Mouse (Mus musculus) adrenal gland, adult (tissue): Measurements from ENCODE around the gene Gtf3c3.

Source experiments
- DNase-seq, 2 experiments: peaks; one replicate each; pipeline ENCODE4 v3.0.0; 2022 to 2023; ENCODE audit warnings: low spot score in 1 of 2; ENCODE audit not compliant: inconsistent age in 2 of 2

Gene Gtf3c3

GRCm38 (mm10) chr1:54438340-54439079 lies at the start of gene Gtf3c3:
Gene Gtf3c3 (minus strand): TSS chr1:54438971.
- DNase-seq, result peak; percentile 76 to 92

GRCm38 (mm10) chr1:54484744-54485420 lies 46.1 kb upstream of the Gtf3c3 start:
- no peak for DNase-seq

GRCm38 (mm10) chr1:54480491-54480890 lies 41.7 kb upstream of the Gtf3c3 start:
- DNase-seq, result no peak

- no peak for DNase-seq
Observed at GRCm38 (mm10) chr1:54468662-54469061, 29.9 kb upstream of the Gtf3c3 start.

- DNase-seq, result no peak
Observed at GRCm38 (mm10) chr1:54467366-54467765, 28.6 kb upstream of the Gtf3c3 start.

- DNase-seq, result no peak
Observed at GRCm38 (mm10) chr1:54452116-54452515, 13.3 kb upstream of the Gtf3c3 start.

- no peak for DNase-seq
Observed at GRCm38 (mm10) chr1:54448833-54449232, 10.1 kb upstream of the Gtf3c3 start.

- DNase-seq, result no peak
Observed at GRCm38 (mm10) chr1:54443641-54444040, 4.9 kb upstream of the Gtf3c3 start.

- DNase-seq, result no peak
Observed at GRCm38 (mm10) chr1:54439080-54439476, 307 bp upstream of the Gtf3c3 start.

GRCm38 (mm10) chr1:54422195-54422750 lies 16.5 kb downstream of the Gtf3c3 start:
- peak; percentile 34 to 84 for DNase-seq

GRCm38 (mm10) chr1:54421670-54422069 lies 17.1 kb downstream of the Gtf3c3 start:
- no peak for DNase-seq

- no peak for DNase-seq
Observed at GRCm38 (mm10) chr1:54402736-54403135, 36.0 kb downstream of the Gtf3c3 start.

- no peak for DNase-seq
Observed at GRCm38 (mm10) chr1:54384221-54384620, 54.5 kb downstream of the Gtf3c3 start.

GRCm38 (mm10) chr1:54380978-54381914 lies 57.5 kb downstream of the Gtf3c3 start:
- DNase-seq, result peak; percentile 32 to 86

- DNase-seq, result peak in 1 of 2 experiments; percentile 43
Observed at GRCm38 (mm10) chr1:54377506-54378051, 61.2 kb downstream of the Gtf3c3 start.

- no peak for DNase-seq
Observed at GRCm38 (mm10) chr1:54356566-54356965, 82.2 kb downstream of the Gtf3c3 start.

- no peak for DNase-seq
Observed at GRCm38 (mm10) chr1:54355485-54355884, 83.3 kb downstream of the Gtf3c3 start.

GRCm38 (mm10) chr1:54354786-54355185 lies 84.0 kb downstream of the Gtf3c3 start:
- no peak for DNase-seq
